Mouse (Mus musculus): ENCODE measurements around the gene Hepacam. TPM values are rescaled to one million over a fixed set of nuclear protein-coding genes. Genes with fewer than 3 reads are reported as not detected.

Gene Hepacam
- polyA plus RNA-seq (2012; rRNA removed): 0.04 and 0.07 TPM in 2 replicates

GRCm38 (mm10) chr9:37367301-37368080, at the start of gene Hepacam:
TSS of gene Hepacam (plus strand) at chr9:37367351.

DNA sequence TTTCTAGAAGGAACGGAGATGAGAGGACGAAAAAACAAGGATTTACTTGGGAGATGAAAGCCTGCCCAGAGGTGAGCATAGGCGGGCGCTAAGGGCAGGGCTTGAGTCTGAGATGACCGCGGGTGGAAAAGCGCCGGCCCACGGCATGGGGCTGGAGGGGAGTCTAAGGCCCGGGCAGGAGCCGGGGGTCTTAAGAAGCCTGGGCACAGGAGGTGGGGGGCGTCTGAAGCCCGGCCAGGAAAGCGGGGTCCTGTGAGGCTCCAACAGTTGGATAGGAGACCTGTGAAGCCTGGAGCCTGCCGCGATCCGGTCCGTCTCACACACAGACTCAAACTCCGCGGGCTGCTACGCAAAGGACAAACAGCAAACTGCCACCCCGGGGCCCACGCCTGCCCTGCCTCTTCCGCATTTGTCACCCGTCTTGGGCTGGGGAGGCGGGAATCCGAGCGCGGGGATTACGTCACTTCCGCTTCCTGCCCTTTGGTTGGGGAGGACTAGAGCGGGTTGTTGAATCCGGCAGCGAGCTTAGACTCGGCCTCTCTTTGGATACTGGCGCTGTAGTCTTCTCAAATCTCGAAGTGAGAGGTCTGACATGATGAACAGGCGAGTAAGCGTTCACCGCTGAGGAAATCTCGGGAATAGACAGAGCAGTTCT, 19.0 kb upstream of the Hepacam start, which contains the start of gene Ccdc15:
Ccdc15 (minus strand) TSS at position 445 of the 655 bp plus-strand sequence.

DNA sequence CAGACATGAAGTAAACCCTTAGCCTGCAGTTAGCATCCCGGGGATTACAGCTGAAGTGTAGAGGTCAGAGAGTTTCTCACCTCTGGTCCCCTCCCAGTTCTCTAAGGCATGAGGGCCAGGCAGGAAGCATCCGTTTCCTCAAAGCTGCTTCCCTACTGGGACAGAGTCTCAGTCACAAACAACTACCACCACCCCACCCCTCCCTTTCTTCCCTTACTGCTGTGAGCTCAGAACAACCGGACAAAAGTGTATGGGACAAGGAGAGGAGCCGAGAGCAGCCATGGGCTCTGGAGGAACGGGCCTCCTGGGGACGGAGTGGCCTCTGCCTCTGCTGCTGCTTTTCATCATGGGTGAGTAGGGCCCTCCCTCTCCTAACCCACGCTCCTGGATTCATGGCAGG, 34.7 kb downstream of the Hepacam start, which contains the start of gene Robo4:
Robo4 (plus strand) TSS at position 96 of the 400 bp plus-strand sequence.

DNA sequence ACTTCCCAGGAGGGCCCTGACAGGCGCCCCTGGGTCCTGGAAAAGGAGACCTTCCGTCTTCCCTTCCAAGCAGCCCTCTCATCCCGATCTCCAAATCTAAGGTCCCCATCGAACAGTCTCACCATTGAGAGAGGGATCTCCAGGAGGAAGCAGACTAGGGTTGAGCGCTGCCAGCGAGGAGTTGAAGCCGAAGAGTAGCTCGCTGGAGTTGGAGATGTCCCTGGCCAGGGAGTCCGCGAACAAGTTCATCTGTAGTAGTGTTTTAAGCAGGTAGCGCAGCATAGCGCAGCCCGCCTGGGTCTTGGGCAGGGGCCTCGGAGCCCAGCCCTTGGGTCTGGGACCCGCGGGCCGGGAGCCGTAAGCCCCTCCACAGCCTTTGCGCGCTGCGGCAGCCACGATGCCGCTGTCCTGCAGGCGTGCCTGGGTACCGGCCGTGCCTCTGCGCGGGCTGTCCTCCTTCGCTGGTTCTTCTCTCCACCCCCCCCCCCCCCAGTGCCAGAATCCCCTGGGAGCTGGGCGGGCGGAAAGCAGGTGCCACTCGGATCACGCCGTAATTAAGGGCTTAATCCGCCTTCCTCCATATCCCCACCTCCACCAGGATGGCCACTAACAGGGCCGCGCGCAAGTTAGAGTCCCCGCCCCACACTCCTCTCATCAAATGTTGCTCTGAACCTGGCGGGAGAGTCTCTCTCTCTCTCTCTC, 65.7 kb downstream of the Hepacam start, which contains the start of gene Robo3:
Robo3 (minus strand) TSS at position 527 of the 702 bp plus-strand sequence.

Other genes starting within 250 kb of the Hepacam start
- 24.4 and 30.3 TPM in 2 replicates for gene Pknox2, start 219.9 kb upstream of the Hepacam start, polyA plus RNA-seq (2012; rRNA removed)
- 5.8 and 7.0 TPM in 2 replicates for gene Tmem218, start 159.1 kb upstream of the Hepacam start, polyA plus RNA-seq (2012; rRNA removed)
- 1.2 and 2.1 TPM in 2 replicates for gene Slc37a2, start 111.6 kb upstream of the Hepacam start, polyA plus RNA-seq (2012; rRNA removed)
- gene Ccdc15, start 18.9 kb upstream of the Hepacam start, polyA plus RNA-seq (2012; rRNA removed): 3.3 and 4.1 TPM in 2 replicates
- gene Robo4, start 34.5 kb downstream of the Hepacam start, polyA plus RNA-seq (2012; rRNA removed): 4.5 and 5.6 TPM in 2 replicates
- gene Robo3, start 65.9 kb downstream of the Hepacam start, polyA plus RNA-seq (2012; rRNA removed): 97.5 and 99.1 TPM in 2 replicates
- 91.0 and 94.0 TPM in 2 replicates for gene Msantd2, start 122.0 kb downstream of the Hepacam start, polyA plus RNA-seq (2012; rRNA removed)
- 22.3 and 22.6 TPM in 2 replicates for gene Esam, start 160.7 kb downstream of the Hepacam start, polyA plus RNA-seq (2012; rRNA removed)
- 3.1 and 4.1 TPM in 2 replicates for gene Vsig2, start 171.9 kb downstream of the Hepacam start, polyA plus RNA-seq (2012; rRNA removed)
- gene Nrgn, start 185.6 kb downstream of the Hepacam start, polyA plus RNA-seq (2012; rRNA removed): 3.6 and 4.1 TPM in 2 replicates
- gene Siae, start 188.3 kb downstream of the Hepacam start, polyA plus RNA-seq (2012; rRNA removed): 5.0 and 6.0 TPM in 2 replicates
- 9.5 and 32.0 TPM in 2 replicates for gene Spa17, start 246.4 kb downstream of the Hepacam start, polyA plus RNA-seq (2012; rRNA removed)

Measured in central nervous system, embryonic 11.5 days (tissue).